Mouse (Mus musculus): ENCODE results near the gene Sh3bp5. TPM values are rescaled to one million over a fixed set of nuclear protein-coding genes. Genes with fewer than 3 reads are reported as not detected.
"Not testable (repeated sequence)": the region's sequence is repeated elsewhere in the genome, so short reads cannot be mapped to it uniquely, and the experiment has no call there.

Sh3bp5 gene
- polyA plus RNA-seq, 1 experiment from 2014 or later, result 26.7 TPM

- not testable (repeated sequence) for H3K9me3 ChIP-seq; H3K27me3 ChIP-seq (replicated peaks); H3K27ac ChIP-seq (replicated peaks); H3K9ac ChIP-seq; H3K4me1 ChIP-seq; H3K4me3 ChIP-seq; H3K4me2 ChIP-seq; ATAC-seq (ENCODE audit: extremely low read depth, insufficient number of reproducible peaks, low FRiP score, low TSS enrichment); H3K36me3 ChIP-seq
- 80% methylated on average over 12 of the region's 12 CpGs for WGBS
These were observed 18.1 kb upstream of the Sh3bp5 start for GRCm38 (mm10) chr14:31453946-31454345.

GRCm38 (mm10) chr14:31448994-31449393, 13.1 kb upstream of the Sh3bp5 start:
- ATAC-seq (ENCODE audit: extremely low read depth, insufficient number of reproducible peaks, low FRiP score, low TSS enrichment), result no peak
- Histone ChIP-seq H3K27me3 (replicated peaks) (no peaks in the 10 kb centered on the region), H3K27ac (replicated peaks) (peak overlapping the region; percentile 41), H3K9ac (no peak overlapping the region), H3K4me3 (no peak overlapping the region), H3K4me2 (no peak overlapping the region), H3K4me1 (peaks cover 10% of the 10 kb centered on the region), H3K36me3 (no peaks in the 10 kb centered on the region), H3K9me3 (no peaks in the 10 kb centered on the region)
- 72% methylated on average over 5 of the region's 5 CpGs for WGBS

GRCm38 (mm10) chr14:31443616-31444015, 7.7 kb upstream of the Sh3bp5 start:
- 65% methylated on average over 6 of the region's 6 CpGs for WGBS

GRCm38 (mm10) chr14:31440725-31441124, 4.8 kb upstream of the Sh3bp5 start:
- no peaks in the 10 kb centered on the region for H3K9me3 ChIP-seq
- H3K36me3 ChIP-seq, result no peaks in the 10 kb centered on the region
- no peak overlapping the region for H3K4me2 ChIP-seq
- H3K27me3 ChIP-seq (replicated peaks), result peaks cover 16% of the 10 kb centered on the region; the same call in 1 of the 2 replicates
- no peak overlapping the region for H3K4me3 ChIP-seq
- H3K27ac ChIP-seq (replicated peaks), result no peak overlapping the region
- ATAC-seq (ENCODE audit: extremely low read depth, insufficient number of reproducible peaks, low FRiP score, low TSS enrichment), result no peak
- H3K4me1 ChIP-seq, result peaks cover 25% of the 10 kb centered on the region
- 78% methylated on average over 6 of the region's 6 CpGs for WGBS
- H3K9ac ChIP-seq, result no peak overlapping the region

More at GRCm38 (mm10) chr14:31443616-31444015, 7.7 kb upstream of the Sh3bp5 start:
- H3K9me3 ChIP-seq, result no peaks in the 10 kb centered on the region
- H3K36me3 ChIP-seq, result no peaks in the 10 kb centered on the region
- peaks cover 7% of the 10 kb centered on the region for H3K4me1 ChIP-seq
- no peak overlapping the region for H3K4me3 ChIP-seq
- H3K27ac ChIP-seq (replicated peaks), result no peak overlapping the region
- no peak overlapping the region for H3K9ac ChIP-seq
- H3K27me3 ChIP-seq (replicated peaks), result peaks cover 5% of the 10 kb centered on the region; the same call in 1 of the 2 replicates
- no peak overlapping the region for H3K4me2 ChIP-seq
- no peak for ATAC-seq (ENCODE audit: extremely low read depth, insufficient number of reproducible peaks, low FRiP score, low TSS enrichment)

GRCm38 (mm10) chr14:31440230-31440629, 4.4 kb upstream of the Sh3bp5 start:
- H3K4me1 ChIP-seq, result peaks cover 23% of the 10 kb centered on the region
- peaks cover 16% of the 10 kb centered on the region; the same call in 1 of the 2 replicates for H3K27me3 ChIP-seq (replicated peaks)
- no peaks in the 10 kb centered on the region for H3K9me3 ChIP-seq
- H3K9ac ChIP-seq, result no peak overlapping the region
- H3K36me3 ChIP-seq, result no peaks in the 10 kb centered on the region
- ATAC-seq (ENCODE audit: extremely low read depth, insufficient number of reproducible peaks, low FRiP score, low TSS enrichment), result no peak
- H3K4me3 ChIP-seq, result no peak overlapping the region
- no peak overlapping the region for H3K4me2 ChIP-seq
- WGBS, result 27% methylated on average over 3 of the region's 3 CpGs
- H3K27ac ChIP-seq (replicated peaks), result no peak overlapping the region

- H3K27ac ChIP-seq (replicated peaks), result no peak overlapping the region
- H3K4me3 ChIP-seq, result no peak overlapping the region
- H3K27me3 ChIP-seq (replicated peaks), result peaks cover 16% of the 10 kb centered on the region; the same call in 1 of the 2 replicates
- ATAC-seq (ENCODE audit: extremely low read depth, insufficient number of reproducible peaks, low FRiP score, low TSS enrichment), result no peak
- no peak overlapping the region for H3K9ac ChIP-seq
- H3K36me3 ChIP-seq, result no peaks in the 10 kb centered on the region
- H3K9me3 ChIP-seq, result no peaks in the 10 kb centered on the region
- H3K4me1 ChIP-seq, result peaks cover 27% of the 10 kb centered on the region
- WGBS, result 70% methylated on average over 11 of the region's 11 CpGs
- no peak overlapping the region for H3K4me2 ChIP-seq
These were observed 3.4 kb upstream of the Sh3bp5 start for GRCm38 (mm10) chr14:31439279-31439678.

GRCm38 (mm10) chr14:31437826-31438529, 2.1 kb upstream of the Sh3bp5 start:
- H3K9ac ChIP-seq, result no peak overlapping the region
- peaks cover 37% of the 10 kb centered on the region for H3K4me1 ChIP-seq
- H3K4me2 ChIP-seq, result no peak overlapping the region
- H3K27ac ChIP-seq (replicated peaks), result no peak overlapping the region
- WGBS, result 49% methylated on average over 8 of the region's 8 CpGs
- H3K27me3 ChIP-seq (replicated peaks), result peaks cover 16% of the 10 kb centered on the region; the same call in 1 of the 2 replicates
- H3K9me3 ChIP-seq, result no peaks in the 10 kb centered on the region
- H3K4me3 ChIP-seq, result no peak overlapping the region
- no peaks in the 10 kb centered on the region for H3K36me3 ChIP-seq
- ATAC-seq (ENCODE audit: extremely low read depth, insufficient number of reproducible peaks, low FRiP score, low TSS enrichment), result no peak

- H3K4me1 ChIP-seq, result peaks cover 50% of the 10 kb centered on the region
- WGBS, result 2% methylated on average over 53 of the region's 53 CpGs
- H3K27ac ChIP-seq (replicated peaks), result peak overlapping the region; percentile 55
- peaks cover 4% of the 10 kb centered on the region; the same call in 1 of the 2 replicates for H3K36me3 ChIP-seq
- peak overlapping the region; percentile 68 for H3K4me3 ChIP-seq
- peak overlapping the region; percentile 84 for H3K9ac ChIP-seq
- H3K9me3 ChIP-seq, result no peaks in the 10 kb centered on the region
- 0 out of 2 replicates have a peak, but pooled peaks have one; percentile 10 for ATAC-seq (ENCODE audit: extremely low read depth, insufficient number of reproducible peaks, low FRiP score, low TSS enrichment)
- H3K4me2 ChIP-seq, result peak overlapping the region; percentile 95
- H3K27me3 ChIP-seq (replicated peaks), result peaks cover 16% of the 10 kb centered on the region; the same call in 1 of the 2 replicates
These were observed 611 bp downstream of the Sh3bp5 start for GRCm38 (mm10) chr14:31435018-31435915.

- Histone ChIP-seq H3K4me3 (peak overlapping the region; percentile 68), H3K36me3 (peaks cover 4% of the 10 kb centered on the region; the same call in 1 of the 2 replicates), H3K9ac (0 out of 2 replicates have a peak overlapping the region, but pooled peaks have one; percentile 41), H3K27ac (replicated peaks) (no peak overlapping the region), H3K4me1 (peaks cover 51% of the 10 kb centered on the region), H3K4me2 (peak overlapping the region; percentile 95), H3K9me3 (no peaks in the 10 kb centered on the region), H3K27me3 (replicated peaks) (peaks cover 13% of the 10 kb centered on the region; the same call in 1 of the 2 replicates)
- no peak for ATAC-seq (ENCODE audit: extremely low read depth, insufficient number of reproducible peaks, low FRiP score, low TSS enrichment)
- WGBS, result 59% methylated on average over 5 of the region's 5 CpGs
These were observed 1.5 kb downstream of the Sh3bp5 start for GRCm38 (mm10) chr14:31434426-31434825.

GRCm38 (mm10) chr14:31433851-31434360, 2.0 kb downstream of the Sh3bp5 start:
- Histone ChIP-seq H3K36me3 (peaks cover 4% of the 10 kb centered on the region; the same call in 1 of the 2 replicates), H3K9ac (peak overlapping the region; percentile 41; the same call in 1 of the 2 replicates), H3K27ac (replicated peaks) (peak overlapping the region; percentile 44; the same call in 1 of the 2 replicates), H3K4me1 (peaks cover 56% of the 10 kb centered on the region), H3K4me2 (peak overlapping the region; percentile 95), H3K9me3 (no peaks in the 10 kb centered on the region), H3K4me3 (peak overlapping the region; percentile 68), H3K27me3 (replicated peaks) (peaks cover 11% of the 10 kb centered on the region; the same call in 1 of the 2 replicates)
- WGBS, result 45% methylated on average over 7 of the region's 7 CpGs
- no peak for ATAC-seq (ENCODE audit: extremely low read depth, insufficient number of reproducible peaks, low FRiP score, low TSS enrichment)

- H3K9me3 ChIP-seq, result no peaks in the 10 kb centered on the region
- H3K36me3 ChIP-seq, result peaks cover 4% of the 10 kb centered on the region; the same call in 1 of the 2 replicates
- H3K4me2 ChIP-seq, result peak overlapping the region; percentile 95
- 0 out of 2 replicates have a peak overlapping the region, but pooled peaks have one; percentile 17 for H3K9ac ChIP-seq
- peaks cover 11% of the 10 kb centered on the region; the same call in 1 of the 2 replicates for H3K27me3 ChIP-seq (replicated peaks)
- peaks cover 59% of the 10 kb centered on the region for H3K4me1 ChIP-seq
- no peak overlapping the region for H3K4me3 ChIP-seq
- peak overlapping the region; percentile 44 for H3K27ac ChIP-seq (replicated peaks)
- 54% methylated on average over 5 of the region's 5 CpGs for WGBS
- ATAC-seq (ENCODE audit: extremely low read depth, insufficient number of reproducible peaks, low FRiP score, low TSS enrichment), result no peak
These were observed 2.8 kb downstream of the Sh3bp5 start for GRCm38 (mm10) chr14:31433126-31433525.

All from heart, embryonic 13.5 days (tissue).